Mouse (Mus musculus): ENCODE data around the gene Asb6. TPM values are rescaled to one million over a fixed set of nuclear protein-coding genes. Genes with fewer than 3 reads are reported as not detected.

Gene Asb6
- polyA plus RNA-seq, 1 experiment from 2014 or later: 24.2 TPM

DNA sequence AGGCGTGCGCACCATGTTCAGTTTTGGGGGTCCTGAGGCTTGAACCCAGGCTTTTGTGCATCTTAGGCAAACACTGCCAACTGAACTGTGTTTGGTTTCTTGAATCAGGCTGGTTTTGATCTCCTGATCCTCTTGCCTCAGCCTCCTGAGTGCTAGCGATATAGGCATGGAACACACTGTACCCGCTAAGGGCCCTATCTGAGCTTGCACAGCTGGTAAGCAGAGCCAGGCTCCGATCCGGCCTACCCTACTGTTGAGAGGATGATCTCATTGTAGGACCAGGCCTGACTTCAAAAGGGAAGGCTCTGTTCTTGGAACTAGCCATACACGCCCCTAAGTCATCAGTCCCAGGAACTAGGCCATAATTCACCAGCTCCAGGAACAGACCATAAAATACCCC, 19.6 kb downstream of the Asb6 start:
- no peak overlapping the region for H3K9ac ChIP-seq

GRCm38 (mm10) chr2:30809503-30809902, 20.6 kb downstream of the Asb6 start:
- Histone ChIP-seq H3K4me3 (no peak overlapping the region), H3K9me3 (replicated peaks) (no peaks in the 10 kb centered on the region), H3K4me1 (replicated peaks) (peaks cover 21% of the 10 kb centered on the region), H3K27me3 (replicated peaks) (no peaks in the 10 kb centered on the region), H3K36me3 (peaks cover 41% of the 10 kb centered on the region), H3K4me2 (peak overlapping the region; percentile 32), H3K9ac (no peak overlapping the region; the same call in 1 of the 2 replicates), H3K27ac (ENCODE audit: poor library complexity, severe bottlenecking) (no peak overlapping the region)
- ATAC-seq (ENCODE audit: insufficient number of reproducible peaks, low FRiP score): no peak
- WGBS: 76% methylated on average over 5 of the region's 5 CpGs

More for the DNA sequence above, 19.6 kb downstream of the Asb6 start:
- WGBS: 77% methylated on average over 7 of the region's 7 CpGs
- no peak overlapping the region for H3K4me2 ChIP-seq
- H3K27me3 ChIP-seq (replicated peaks): no peaks in the 10 kb centered on the region
- H3K4me3 ChIP-seq: no peak overlapping the region
- H3K4me1 ChIP-seq (replicated peaks): peaks cover 21% of the 10 kb centered on the region
- no peaks in the 10 kb centered on the region for H3K9me3 ChIP-seq (replicated peaks)
- H3K36me3 ChIP-seq: peaks cover 52% of the 10 kb centered on the region
- no peak for ATAC-seq (ENCODE audit: insufficient number of reproducible peaks, low FRiP score)
- H3K27ac ChIP-seq (ENCODE audit: poor library complexity, severe bottlenecking): no peak overlapping the region

DNA sequence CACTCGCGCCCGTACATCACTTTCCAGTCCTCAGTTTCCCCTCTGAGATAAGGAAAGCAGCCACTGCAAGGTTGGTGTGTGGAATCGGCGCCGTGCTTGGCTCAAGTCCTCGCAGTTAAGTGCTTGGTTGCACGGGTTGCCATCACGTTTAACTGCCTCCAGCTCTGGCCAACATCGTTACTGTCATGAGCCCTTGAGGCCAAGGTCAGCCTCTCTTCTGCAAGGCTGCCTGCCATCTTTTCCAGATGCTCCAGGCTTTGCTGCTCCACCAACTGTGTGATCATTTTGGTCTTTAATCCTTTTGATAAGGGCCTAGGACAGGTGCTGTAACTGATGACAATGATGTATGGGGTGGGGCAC, 21.9 kb downstream of the Asb6 start:
- Histone ChIP-seq H3K27ac (ENCODE audit: poor library complexity, severe bottlenecking) (peak overlapping the region; percentile 87), H3K36me3 (peaks cover 29% of the 10 kb centered on the region), H3K9me3 (replicated peaks) (no peaks in the 10 kb centered on the region), H3K27me3 (replicated peaks) (peaks cover 6% of the 10 kb centered on the region), H3K9ac (peak overlapping the region; percentile 96), H3K4me3 (peak overlapping the region; percentile 93), H3K4me1 (replicated peaks) (peaks cover 21% of the 10 kb centered on the region), H3K4me2 (peak overlapping the region; percentile 96)
- no peak for ATAC-seq (ENCODE audit: insufficient number of reproducible peaks, low FRiP score)
- 3% methylated on average over 10 of the region's 10 CpGs for whole genome bisulfite sequencing

GRCm38 (mm10) chr2:30807648-30808295, 22.4 kb downstream of the Asb6 start, which contains the start of gene Ntmt1:
Gene Ntmt1, plus strand, starts transcription at chr2:30807826.
- H3K27me3 ChIP-seq (replicated peaks): peaks cover 11% of the 10 kb centered on the region
- WGBS: under 1% methylated on average over 41 of the region's 44 CpGs
- no peaks in the 10 kb centered on the region for H3K9me3 ChIP-seq (replicated peaks)
- H3K36me3 ChIP-seq: peaks cover 24% of the 10 kb centered on the region
- H3K9ac ChIP-seq: peak within 1 kb of the TSS; percentile 96
- peak; percentile 99 for ATAC-seq (ENCODE audit: insufficient number of reproducible peaks, low FRiP score)
- peak within 1 kb of the TSS; percentile 96 for H3K4me2 ChIP-seq
- peaks cover 21% of the 10 kb centered on the region for H3K4me1 ChIP-seq (replicated peaks)
- peak within 1 kb of the TSS; percentile 93 for H3K4me3 ChIP-seq
- H3K27ac ChIP-seq (ENCODE audit: poor library complexity, severe bottlenecking): peak within 1 kb of the TSS; percentile 87

- peak overlapping the region; percentile 7; the same call in 1 of the 2 replicates for H3K27ac ChIP-seq (ENCODE audit: poor library complexity, severe bottlenecking)
- H3K4me2 ChIP-seq: peak overlapping the region; percentile 96
- H3K4me3 ChIP-seq: peak overlapping the region; percentile 93
- H3K9ac ChIP-seq: peak overlapping the region; percentile 66
- peaks cover 19% of the 10 kb centered on the region for H3K36me3 ChIP-seq
- 7% methylated on average over 28 of the region's 28 CpGs for WGBS
- H3K4me1 ChIP-seq (replicated peaks): peaks cover 21% of the 10 kb centered on the region
- 0 out of 2 replicates have a peak, but pooled peaks have one; percentile 23 for ATAC-seq (ENCODE audit: insufficient number of reproducible peaks, low FRiP score)
- H3K9me3 ChIP-seq (replicated peaks): no peaks in the 10 kb centered on the region
- peaks cover 14% of the 10 kb centered on the region for H3K27me3 ChIP-seq (replicated peaks)
Measured at GRCm38 (mm10) chr2:30807147-30807647, 22.9 kb downstream of the Asb6 start.

DNA sequence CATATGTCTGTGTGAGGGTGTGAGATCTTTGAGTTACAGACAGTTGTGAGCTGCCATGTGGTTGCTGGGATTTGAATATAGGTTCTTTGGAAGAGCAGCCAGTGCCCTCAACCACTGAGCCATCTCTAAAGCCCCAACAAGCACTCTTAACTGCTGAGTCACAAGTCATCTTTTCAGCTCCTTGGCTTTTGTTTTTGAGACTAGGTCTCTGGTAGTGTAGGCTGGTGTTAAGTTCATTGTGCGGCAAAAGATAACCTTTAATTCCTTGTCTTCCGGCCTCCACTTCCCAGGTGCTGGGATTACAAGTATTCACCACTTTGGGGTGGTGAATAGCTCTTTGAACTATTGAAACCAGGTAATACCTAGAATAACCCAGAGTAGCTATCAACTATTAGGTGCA, 24.1 kb downstream of the Asb6 start:
- H3K27me3 ChIP-seq (replicated peaks): peaks cover 26% of the 10 kb centered on the region
- H3K27ac ChIP-seq (ENCODE audit: poor library complexity, severe bottlenecking): no peak overlapping the region
- H3K4me3 ChIP-seq: no peak overlapping the region
- ATAC-seq (ENCODE audit: insufficient number of reproducible peaks, low FRiP score): no peak
- H3K9me3 ChIP-seq (replicated peaks): no peaks in the 10 kb centered on the region
- peaks cover 9% of the 10 kb centered on the region; the same call in 1 of the 2 replicates for H3K36me3 ChIP-seq
- no peak overlapping the region for H3K4me2 ChIP-seq
- 92% methylated on average over 2 of the region's 2 CpGs for WGBS
- H3K4me1 ChIP-seq (replicated peaks): peaks cover 30% of the 10 kb centered on the region
- H3K9ac ChIP-seq: no peak overlapping the region

GRCm38 (mm10) chr2:30803604-30804003, 26.5 kb downstream of the Asb6 start, which contains the start of gene 1700001O22Rik:
Gene 1700001O22Rik, minus strand, starts transcription at chr2:30803661.
- peaks cover 49% of the 10 kb centered on the region for H3K27me3 ChIP-seq (replicated peaks)
- no peak within 1 kb of the TSS for H3K27ac ChIP-seq (ENCODE audit: poor library complexity, severe bottlenecking)
- H3K9me3 ChIP-seq (replicated peaks): no peaks in the 10 kb centered on the region
- no peak within 1 kb of the TSS for H3K4me2 ChIP-seq
- H3K9ac ChIP-seq: no peak within 1 kb of the TSS
- 73% methylated on average over 3 of the region's 3 CpGs for WGBS
- peaks cover 17% of the 10 kb centered on the region for H3K4me1 ChIP-seq (replicated peaks)
- no peak within 1 kb of the TSS for H3K4me3 ChIP-seq
- ATAC-seq (ENCODE audit: insufficient number of reproducible peaks, low FRiP score): no peak
- H3K36me3 ChIP-seq: no peaks in the 10 kb centered on the region

- Histone ChIP-seq H3K4me3 (peak overlapping the region; percentile 52), H3K4me2 (peak overlapping the region; percentile 96), H3K27me3 (replicated peaks) (peaks cover 62% of the 10 kb centered on the region), H3K4me1 (replicated peaks) (peaks cover 18% of the 10 kb centered on the region), H3K9me3 (replicated peaks) (no peaks in the 10 kb centered on the region), H3K36me3 (no peaks in the 10 kb centered on the region), H3K27ac (ENCODE audit: poor library complexity, severe bottlenecking) (no peak overlapping the region), H3K9ac (peak overlapping the region; percentile 73)
- ATAC-seq (ENCODE audit: insufficient number of reproducible peaks, low FRiP score): peak; percentile 40; the same call in 1 of the 2 replicates
- under 1% methylated on average over 77 of the region's 77 CpGs for WGBS
Measured at GRCm38 (mm10) chr2:30801067-30801852, 28.9 kb downstream of the Asb6 start.

DNA sequence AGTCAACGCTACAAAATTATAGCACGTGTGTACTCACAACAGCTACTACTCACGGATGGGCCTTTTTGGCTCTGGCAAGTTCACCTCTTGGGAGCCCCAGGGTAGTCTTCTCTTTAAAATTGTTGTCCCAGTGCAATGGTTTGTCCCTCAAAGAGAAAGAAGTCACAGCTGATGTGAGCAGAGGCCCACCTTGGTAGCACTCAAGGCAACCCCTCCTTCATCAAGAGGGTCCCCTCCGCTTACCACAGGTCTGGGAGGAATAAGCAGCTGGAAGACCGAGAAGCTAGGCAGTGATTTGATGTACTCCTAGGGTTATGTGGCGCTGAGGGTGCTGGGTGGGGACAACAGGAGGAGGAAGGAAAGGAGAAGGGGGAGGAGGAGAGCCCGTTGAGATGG, 29.5 kb downstream of the Asb6 start:
- peak overlapping the region; percentile 52 for H3K4me3 ChIP-seq
- H3K27ac ChIP-seq (ENCODE audit: poor library complexity, severe bottlenecking): no peak overlapping the region
- H3K4me2 ChIP-seq: peak overlapping the region; percentile 96
- peaks cover 62% of the 10 kb centered on the region for H3K27me3 ChIP-seq (replicated peaks)
- H3K9ac ChIP-seq: peak overlapping the region; percentile 73
- peaks cover 23% of the 10 kb centered on the region for H3K4me1 ChIP-seq (replicated peaks)
- WGBS: 35% methylated on average over 7 of the region's 7 CpGs
- no peak for ATAC-seq (ENCODE audit: insufficient number of reproducible peaks, low FRiP score)
- H3K9me3 ChIP-seq (replicated peaks): no peaks in the 10 kb centered on the region
- H3K36me3 ChIP-seq: no peaks in the 10 kb centered on the region

DNA sequence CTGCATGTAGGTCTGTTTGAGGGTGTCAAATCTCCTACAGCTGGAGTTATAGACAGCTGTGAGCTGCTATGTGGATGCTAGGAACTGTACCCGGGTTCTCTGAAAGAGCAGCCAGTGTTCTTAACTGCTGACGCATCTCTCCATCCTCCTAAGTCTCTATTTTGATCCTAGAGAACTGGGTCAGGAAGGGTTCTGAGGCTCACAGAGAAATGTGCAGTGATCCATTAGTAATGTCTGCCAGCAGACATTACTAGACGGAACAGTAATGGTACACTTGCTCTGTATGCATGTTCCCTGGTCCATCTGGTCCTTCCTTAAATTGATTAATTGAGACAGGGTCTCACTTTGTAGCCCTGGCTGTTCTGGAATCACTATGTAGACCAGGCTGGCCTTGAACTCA, 30.7 kb downstream of the Asb6 start:
- Histone ChIP-seq H3K27ac (ENCODE audit: poor library complexity, severe bottlenecking) (no peak overlapping the region), H3K9me3 (replicated peaks) (no peaks in the 10 kb centered on the region), H3K27me3 (replicated peaks) (peaks cover 62% of the 10 kb centered on the region), H3K4me1 (replicated peaks) (peaks cover 27% of the 10 kb centered on the region), H3K4me3 (no peak overlapping the region), H3K4me2 (no peak overlapping the region), H3K9ac (no peak overlapping the region), H3K36me3 (no peaks in the 10 kb centered on the region)
- no peak for ATAC-seq (ENCODE audit: insufficient number of reproducible peaks, low FRiP score)
- 68% methylated on average over 3 of the region's 3 CpGs for WGBS

- Histone ChIP-seq H3K4me3 (peak overlapping the region; percentile 15; the same call in 1 of the 2 replicates), H3K4me1 (replicated peaks) (peaks cover 26% of the 10 kb centered on the region), H3K27me3 (replicated peaks) (peaks cover 39% of the 10 kb centered on the region), H3K9me3 (replicated peaks) (no peaks in the 10 kb centered on the region), H3K27ac (ENCODE audit: poor library complexity, severe bottlenecking) (no peak overlapping the region), H3K36me3 (no peaks in the 10 kb centered on the region), H3K4me2 (peak overlapping the region; percentile 52), H3K9ac (0 out of 2 replicates have a peak overlapping the region, but pooled peaks have one; percentile 26)
- peak; percentile 52 for ATAC-seq (ENCODE audit: insufficient number of reproducible peaks, low FRiP score)
- WGBS: 5% methylated on average over 11 of the region's 11 CpGs
Measured at GRCm38 (mm10) chr2:30796382-30796781, 33.8 kb downstream of the Asb6 start.
